Mouse (Mus musculus) right cerebral cortex, postnatal 10 days (tissue): ENCODE data around the gene Hs3st4.

ENCODE experiments used
- DNase-seq, 2 experiments: peaks; one replicate each; pipeline ENCODE4 v3.0.0; 2021; ENCODE audit warnings: low spot score in 2 of 2

Gene Hs3st4

GRCm38 (mm10) chr7:124347218-124348017 lies 364.7 kb downstream of the Hs3st4 start:
- DNase-seq, result peak; percentile 38 to 48

- no peak for DNase-seq
Observed at GRCm38 (mm10) chr7:124354035-124354434, 371.4 kb downstream of the Hs3st4 start.

DNA sequence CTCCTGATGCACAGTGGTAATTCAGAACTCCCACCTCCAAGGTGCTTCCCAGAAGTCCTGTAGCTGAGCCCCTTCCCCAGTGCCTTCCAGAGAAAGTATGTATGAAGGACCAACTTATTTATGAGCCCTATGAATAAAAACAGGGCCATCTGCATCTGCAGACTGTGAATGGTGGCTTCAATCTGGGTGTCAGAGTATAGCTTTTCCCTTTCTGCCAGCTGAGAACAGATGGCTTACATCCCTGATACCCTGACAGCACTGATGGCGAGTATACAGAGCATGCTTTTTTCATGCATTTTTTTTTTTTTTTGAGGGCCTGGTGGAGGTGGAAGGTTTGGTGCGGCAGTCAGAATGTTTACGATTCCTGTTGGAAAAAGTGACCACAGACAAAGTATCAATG lies 375.4 kb downstream of the Hs3st4 start:
- DNase-seq, result peak; percentile 32 to 54

- DNase-seq, result no peak
Observed at GRCm38 (mm10) chr7:124359836-124360235, 377.2 kb downstream of the Hs3st4 start.

GRCm38 (mm10) chr7:124372297-124372696 lies 389.6 kb downstream of the Hs3st4 start:
- no peak for DNase-seq

- DNase-seq, result no peak
Observed at GRCm38 (mm10) chr7:124372697-124373096, 390.0 kb downstream of the Hs3st4 start.

DNA sequence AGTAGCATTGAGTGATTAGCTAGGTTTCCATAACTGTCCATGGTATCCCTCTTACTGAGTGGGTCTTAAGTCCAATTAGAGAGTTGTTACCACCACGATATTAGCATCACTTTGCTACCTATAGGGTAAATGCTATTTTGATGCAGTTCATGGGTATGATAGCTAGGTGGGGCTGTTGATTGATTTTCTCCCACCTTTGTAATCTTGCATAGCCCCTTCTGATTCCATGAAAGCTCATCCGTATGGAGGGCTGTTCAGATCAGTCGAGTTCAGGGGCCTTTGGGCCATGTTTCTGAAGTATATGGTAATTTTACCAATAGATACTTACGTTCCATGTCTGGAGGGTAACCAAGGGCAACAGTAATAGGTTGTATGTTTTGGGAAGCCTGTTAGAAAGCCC lies 400.8 kb downstream of the Hs3st4 start:
- DNase-seq, result no peak

- DNase-seq, result no peak
Observed at GRCm38 (mm10) chr7:124399184-124399583, 416.5 kb downstream of the Hs3st4 start.

- no peak for DNase-seq
Observed at GRCm38 (mm10) chr7:124426951-124427350, 444.3 kb downstream of the Hs3st4 start.
